Mouse (Mus musculus) layer of hippocampus, postnatal 14 days (tissue): ENCODE results near the gene Gpm6b. TPM values are rescaled to one million over a fixed set of nuclear protein-coding genes. Genes with fewer than 3 reads are reported as not detected.

Experiments
- DNase-seq, 2 experiments: peaks; one replicate each; pipeline ENCODE4 v3.0.0; 2021 to 2022; ENCODE audit warnings: low spot score in 2 of 2, mixed read lengths in 1 of 2
- long read RNA-seq, 2 experiments: library from polyadenylated mRNA; stranded (forward); transcript quantifications; one replicate each; pipeline ENCODE4 v2.0.0; 2021
- total RNA-seq, 2 experiments: library from RNA; stranded (reverse); gene quantifications; 2 replicates each; pipeline ENCODE4 v1.2.3; 2021

Gene Gpm6b
- total RNA-seq = 100 to 1,000 TPM; 867 to 894 TPM
- long read RNA-seq, experiment 1, full-length matches to known transcripts = 1,436 of 1,533 reads
- long read RNA-seq, experiment 1, partial matches to known transcripts = 40 of 1,533 reads
- long read RNA-seq, experiment 1, other reads (novel, unspliced or antisense) = 57 of 1,533 reads
- long read RNA-seq, experiment 2, full-length matches to known transcripts = 1,487 of 1,596 reads
- long read RNA-seq, experiment 2, partial matches to known transcripts = 50 of 1,596 reads
- long read RNA-seq, experiment 2, other reads (novel, unspliced or antisense) = 59 of 1,596 reads

GRCm38 (mm10) chrX:166238831-166239460 is at the start of gene Gpm6b:
Gene Gpm6b, plus strand, starts transcription at chrX:166238911.
- peak; percentile 34 to 61 for DNase-seq

GRCm38 (mm10) chrX:166196327-166196726 is 42.4 kb upstream of the Gpm6b start:
- DNase-seq = no peak

- DNase-seq = no peak
Observed at GRCm38 (mm10) chrX:166198266-166198665, 40.4 kb upstream of the Gpm6b start.

GRCm38 (mm10) chrX:166199812-166200211 is 38.9 kb upstream of the Gpm6b start:
- DNase-seq = no peak

- no peak for DNase-seq
Observed at GRCm38 (mm10) chrX:166214576-166214975, 24.1 kb upstream of the Gpm6b start.

- no peak for DNase-seq
Observed at GRCm38 (mm10) chrX:166216248-166216647, 22.5 kb upstream of the Gpm6b start.

- no peak for DNase-seq
Observed at GRCm38 (mm10) chrX:166216720-166217119, 22.0 kb upstream of the Gpm6b start.

GRCm38 (mm10) chrX:166219331-166219730 is 19.4 kb upstream of the Gpm6b start:
- DNase-seq = peak in 1 of 2 experiments; percentile 64

GRCm38 (mm10) chrX:166226856-166227255 is 11.9 kb upstream of the Gpm6b start:
- no peak for DNase-seq

- no peak for DNase-seq
Observed at GRCm38 (mm10) chrX:166229750-166230149, 9.0 kb upstream of the Gpm6b start.

GRCm38 (mm10) chrX:166230515-166231267 is 8.0 kb upstream of the Gpm6b start:
- no peak for DNase-seq

- no peak for DNase-seq
Observed at GRCm38 (mm10) chrX:166236131-166236530, 2.6 kb upstream of the Gpm6b start.

- no peak for DNase-seq
Observed at GRCm38 (mm10) chrX:166239520-166239919, 809 bp downstream of the Gpm6b start.

- no peak for DNase-seq
Observed at GRCm38 (mm10) chrX:166240751-166241150, 2.0 kb downstream of the Gpm6b start.

GRCm38 (mm10) chrX:166243261-166243885 is 4.7 kb downstream of the Gpm6b start:
- DNase-seq = peak in 1 of 2 experiments; percentile 22

- peak in 1 of 2 experiments; percentile 60 for DNase-seq
Observed at GRCm38 (mm10) chrX:166271489-166271888, 32.8 kb downstream of the Gpm6b start.

- DNase-seq = no peak
Observed at GRCm38 (mm10) chrX:166272646-166273045, 33.9 kb downstream of the Gpm6b start.

GRCm38 (mm10) chrX:166279861-166280260 is 41.1 kb downstream of the Gpm6b start:
- DNase-seq = no peak

GRCm38 (mm10) chrX:166286760-166287483 is 48.2 kb downstream of the Gpm6b start:
- DNase-seq = peak; percentile 31 to 65

GRCm38 (mm10) chrX:166291266-166291665 is 52.6 kb downstream of the Gpm6b start:
- no peak for DNase-seq

- no peak for DNase-seq
Observed at GRCm38 (mm10) chrX:166293465-166293864, 54.8 kb downstream of the Gpm6b start.
